Comparison of ENCODE assay signal across 12 mouse cellular contexts in the genomic region with DNA sequence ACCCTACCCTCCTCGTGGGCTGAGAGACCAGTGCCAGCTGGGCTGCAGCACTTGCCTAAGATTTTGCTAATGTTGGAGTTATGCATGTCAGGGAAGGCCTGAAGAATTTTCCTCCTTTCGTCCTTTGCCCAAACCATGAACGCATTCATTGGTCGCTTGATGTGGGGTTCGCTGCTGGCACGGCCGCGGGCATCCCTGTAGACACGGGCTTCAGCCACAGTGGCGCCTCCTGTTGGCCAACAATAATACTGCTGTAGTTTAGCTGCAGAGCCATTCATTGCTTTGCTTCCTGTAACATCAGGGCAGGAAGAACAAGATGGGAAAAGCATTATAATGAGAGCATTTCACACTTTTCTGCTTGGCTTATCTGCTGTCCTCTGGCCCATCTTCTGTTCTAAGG.
DNase-seq lines count a peak whose midpoint lies in the region; ATAC-seq and TF ChIP-seq lines count a peak whose summit lies in the region.
"Had no signal": no experiment of that assay in that cellular context is flagged by ENCODE, and none has a peak within 500 bp of the region (broad histone marks: within the 10 kb centered on the region; RNA-seq: fewer than 3 reads in every experiment).

No protein-coding gene starts in this region.

- no peak overlapping the region for H3K9ac ChIP-seq in limb, embryonic 12.5 days (replicated peaks)
- no peak overlapping the region for H3K9ac ChIP-seq in ES-Bruce4 (ENCODE audit: low read depth, poor library complexity, severe bottlenecking)
- H3K9ac ChIP-seq: hindbrain, embryonic 13.5 days had no signal

- no peak for ATAC-seq in limb, embryonic 12.5 days (ENCODE audit: insufficient number of reproducible peaks, insufficient read depth, low FRiP score, low TSS enrichment, low read depth)

- no peaks in the 10 kb centered on the region for H3K9me3 ChIP-seq in limb, embryonic 12.5 days
- H3K9me3 ChIP-seq in limb, embryonic 10.5 days (replicated peaks): no peaks in the 10 kb centered on the region
- no peaks in the 10 kb centered on the region for H3K9me3 ChIP-seq in ES-Bruce4 (replicated peaks; ENCODE audit: control insufficient read depth, insufficient read depth, low read length, poor library complexity, severe bottlenecking)
- H3K9me3 ChIP-seq: hindbrain, embryonic 13.5 days had no signal

- TF ChIP-seq POLR2A in ES-Bruce4 (IDR thresholded peaks at IDR 0.05; ENCODE audit: insufficient read depth, low read length): no peak
- no peak for TF ChIP-seq POLR2A in small intestine, adult 2 months (IDR thresholded peaks at IDR 0.05; ENCODE audit: low read depth, low read length)

- 59% methylated on average over 10 of the region's 10 CpGs for WGBS in limb, embryonic 12.5 days
- WGBS in limb, embryonic 10.5 days: 62% methylated on average over 10 of the region's 10 CpGs
- 75% methylated on average over 10 of the region's 10 CpGs for WGBS in small intestine, adult 2 months

- no peak overlapping the region for H3K4me3 ChIP-seq in limb, embryonic 12.5 days (replicated peaks)
- no peak overlapping the region for H3K4me3 ChIP-seq in limb, embryonic 10.5 days
- no peak overlapping the region for H3K4me3 ChIP-seq in ES-Bruce4 (ENCODE audit: low read depth, low read length)
- no peak overlapping the region for H3K4me3 ChIP-seq in small intestine, adult 2 months (ENCODE audit: low read depth, low read length)
- H3K4me3 ChIP-seq: hindbrain, embryonic 13.5 days had no signal

- peaks cover 36% of the 10 kb centered on the region for H3K4me1 ChIP-seq in limb, embryonic 12.5 days (replicated peaks)
- H3K4me1 ChIP-seq in limb, embryonic 10.5 days: peaks cover 23% of the 10 kb centered on the region
- H3K4me1 ChIP-seq in ES-Bruce4 (ENCODE audit: control insufficient read depth, insufficient read depth, low read length): no peaks in the 10 kb centered on the region
- no peaks in the 10 kb centered on the region for H3K4me1 ChIP-seq in small intestine, adult 2 months (ENCODE audit: control insufficient read depth, insufficient read depth, insufficient read length, low read length)
- H3K4me1 ChIP-seq: hindbrain, embryonic 13.5 days had no signal

- TF ChIP-seq CTCF in ES-Bruce4 (IDR thresholded peaks at IDR 0.05; ENCODE audit: low read depth, low read length): peak; percentile 7
- peak; percentile 31; the same call in 1 of the 2 replicates for TF ChIP-seq CTCF in small intestine, adult 2 months (IDR thresholded peaks at IDR 0.05; ENCODE audit: extremely low read depth, insufficient read length, insufficient replicate concordance, low read depth, low read length)

- H3K27ac ChIP-seq in limb, embryonic 12.5 days: peak overlapping the region; percentile 77
- no peak overlapping the region for H3K27ac ChIP-seq in limb, embryonic 10.5 days
- no peak overlapping the region for H3K27ac ChIP-seq in ES-Bruce4 (ENCODE audit: insufficient read depth, low read length)
- H3K27ac ChIP-seq in small intestine, adult 2 months (ENCODE audit: insufficient read depth, low read depth, low read length): no peak overlapping the region
- H3K27ac ChIP-seq: hindbrain, embryonic 13.5 days had no signal

- no peak for TF ChIP-seq EP300 in ES-Bruce4 (IDR thresholded peaks at IDR 0.05; ENCODE audit: insufficient read depth, low read depth, low read length)

- no peaks in the 10 kb centered on the region for H3K27me3 ChIP-seq in limb, embryonic 12.5 days
- peaks cover 5% of the 10 kb centered on the region; the same call in 1 of the 2 replicates for H3K27me3 ChIP-seq in limb, embryonic 10.5 days (ENCODE audit: low read depth, poor library complexity, severe bottlenecking)
- no peaks in the 10 kb centered on the region for H3K27me3 ChIP-seq in ES-Bruce4 (ENCODE audit: control insufficient read depth, insufficient read depth, low read length, poor library complexity, severe bottlenecking)
- no peaks in the 10 kb centered on the region for H3K27me3 ChIP-seq in small intestine, adult 2 months (ENCODE audit: control insufficient read depth, insufficient read depth, low read length)
- H3K27me3 ChIP-seq: hindbrain, embryonic 13.5 days had no signal

- peak; percentile 51 for DNase-seq in cerebellum, postnatal 10 days
- DNase-seq in cerebellum, adult 18-20 months: no peak
- no peak for DNase-seq in limb, embryonic 10.5 days (ENCODE audit: low spot score)
- DNase-seq in embryo, embryonic 10.5 days (ENCODE audit: low spot score): no peak
- no peak for DNase-seq in T-cell, adult 2 months (ENCODE audit: low spot score)
- DNase-seq: adrenal gland, postnatal 25 days; layer of hippocampus, adult 9-11 months; lung, postnatal 36 days had no signal

- H3K4me2 ChIP-seq in limb, embryonic 12.5 days: no peak overlapping the region
- H3K4me2 ChIP-seq: hindbrain, embryonic 13.5 days had no signal

- H3K36me3 ChIP-seq in limb, embryonic 12.5 days: 0 out of 2 replicates have a peak, but pooled peaks cover 3% of the 10 kb centered on the region
- no peaks in the 10 kb centered on the region for H3K36me3 ChIP-seq in limb, embryonic 10.5 days
- no peaks in the 10 kb centered on the region for H3K36me3 ChIP-seq in ES-Bruce4 (ENCODE audit: control insufficient read depth, insufficient read depth, low read length, poor library complexity, severe bottlenecking)
- peaks cover 3% of the 10 kb centered on the region for H3K36me3 ChIP-seq in small intestine, adult 2 months (ENCODE audit: control insufficient read depth, insufficient read depth, low read length)
- H3K36me3 ChIP-seq: hindbrain, embryonic 13.5 days had no signal

Comparison
In these comparisons a context has a peak if more than half of its experiments do, and no peak if none do; other contexts are left out.
1. DNase-seq: peak in cerebellum, postnatal 10 days (2 of 2); none in cerebellum, adult 18-20 months (0 of 2), limb, embryonic 10.5 days (single experiment), embryo, embryonic 10.5 days (single experiment) and T-cell, adult 2 months (single experiment).